Mouse (Mus musculus) lung, embryonic 15.5 days (tissue): ENCODE data around the gene Ncor1. TPM values are rescaled to one million over a fixed set of nuclear protein-coding genes. Genes with fewer than 3 reads are reported as not detected.

Experiments used
- ATAC-seq: fragments of 200-750 bp; cut with Nextera tagmentation; 2 replicates; pipeline ENCODE4 v1.8.0; 2017; ENCODE audit warnings: moderate number of reproducible peaks, borderline replicate concordance; ENCODE audit not compliant: low FRiP score, low TSS enrichment; ENCODE audit errors: extremely low read depth
- H3K27ac ChIP-seq: fragments of 300-500 bp; sonication (generic); 2 replicates; pipeline ENCODE4 v1.5.1; 2015; ENCODE audit warnings: moderate library complexity, mild to moderate bottlenecking, inconsistent platforms
- H3K27me3 ChIP-seq: fragments of 300-500 bp; sonication (generic); 2 replicates; pipeline ENCODE4 v1.6.1; 2015; ENCODE audit warnings: inconsistent platforms
- H3K36me3 ChIP-seq: fragments of 300-500 bp; sonication (generic); 2 replicates; pipeline ENCODE4 v1.6.1; 2015; ENCODE audit warnings: inconsistent platforms
- H3K4me1 ChIP-seq: fragments of 300-500 bp; sonication (generic); 2 replicates; pipeline ENCODE4 v1.6.1; 2015; ENCODE audit warnings: inconsistent platforms
- H3K4me2 ChIP-seq: fragments of 300-500 bp; sonication (generic); 2 replicates; pipeline ENCODE4 v1.6.1; 2015; ENCODE audit warnings: inconsistent platforms, mild to moderate bottlenecking, moderate library complexity
- H3K4me3 ChIP-seq: fragments of 300-500 bp; sonication (generic); 2 replicates; pipeline ENCODE4 v1.5.1; 2015; ENCODE audit warnings: mild to moderate bottlenecking, inconsistent platforms
- H3K9ac ChIP-seq: fragments of 300-500 bp; sonication (generic); 2 replicates; pipeline ENCODE4 v1.6.1; 2015; ENCODE audit warnings: inconsistent platforms
- H3K9me3 ChIP-seq: fragments of 300-500 bp; sonication (generic); 2 replicates; pipeline ENCODE4 v1.6.1; 2016; ENCODE audit warnings: inconsistent platforms
- WGBS: fragments of 180-500 bp; shearing (Covaris S2); methylation state at CpG from one replicate; pipeline ENCODE4 v1.1.7; 2015; 5-methylcytosine and 5-hydroxymethylcytosine counted together
- polyA plus RNA-seq: library from polyadenylated mRNA; unstranded; fragments of >200 nt; fragmentation: Nextera tagmentation; extraction: Ambion mirVana; gene quantifications from 2 replicates; pipeline ENCODE4 v1.2.1, GENCODE M21; 2015

Gene Ncor1
- polyA plus RNA-seq, 1 experiment from 2014 or later = 156 TPM

- Histone ChIP-seq H3K27me3 (no peaks in the 10 kb centered on the region), H3K4me2 (peak overlapping the region; percentile 78), H3K4me1 (peaks cover 10% of the 10 kb centered on the region), H3K9me3 (no peaks in the 10 kb centered on the region), H3K27ac (peak overlapping the region; percentile 98), H3K4me3 (peak overlapping the region; percentile 90), H3K36me3 (no peaks in the 10 kb centered on the region; the same call in 1 of the 2 replicates), H3K9ac (peak overlapping the region; percentile 99)
- under 1% methylated on average over 69 of the region's 73 CpGs for WGBS
- peak; percentile 94 for ATAC-seq
These were observed 975 bp downstream of the Ncor1 start for GRCm38 (mm10) chr11:62457241-62457890.

GRCm38 (mm10) chr11:62456483-62457172 lies 1.7 kb downstream of the Ncor1 start:
- WGBS = 1% methylated on average over 42 of the region's 42 CpGs
- Histone ChIP-seq H3K4me1 (peaks cover 10% of the 10 kb centered on the region), H3K27me3 (no peaks in the 10 kb centered on the region), H3K9ac (peak overlapping the region; percentile 99), H3K27ac (peak overlapping the region; percentile 98), H3K9me3 (no peaks in the 10 kb centered on the region), H3K36me3 (no peaks in the 10 kb centered on the region; the same call in 1 of the 2 replicates), H3K4me3 (peak overlapping the region; percentile 90), H3K4me2 (peak overlapping the region; percentile 78)
- ATAC-seq = peak; percentile 76

GRCm38 (mm10) chr11:62456021-62456482 lies 2.3 kb downstream of the Ncor1 start:
- Histone ChIP-seq H3K4me1 (peaks cover 10% of the 10 kb centered on the region), H3K9me3 (no peaks in the 10 kb centered on the region), H3K36me3 (no peaks in the 10 kb centered on the region; the same call in 1 of the 2 replicates), H3K4me3 (peak overlapping the region; percentile 90), H3K27ac (no peak overlapping the region), H3K27me3 (no peaks in the 10 kb centered on the region), H3K4me2 (peak overlapping the region; percentile 78), H3K9ac (peak overlapping the region; percentile 99)
- 2% methylated on average over 3 of the region's 3 CpGs for WGBS
- ATAC-seq = no peak

- peak overlapping the region; percentile 78; the same call in 1 of the 2 replicates for H3K4me2 ChIP-seq
These were observed 3.1 kb downstream of the Ncor1 start for GRCm38 (mm10) chr11:62455193-62455592.

GRCm38 (mm10) chr11:62448971-62449370 lies 9.4 kb downstream of the Ncor1 start:
- H3K9ac ChIP-seq = no peak overlapping the region
- no peaks in the 10 kb centered on the region for H3K4me1 ChIP-seq
- no peaks in the 10 kb centered on the region for H3K9me3 ChIP-seq
- no peaks in the 10 kb centered on the region for H3K27me3 ChIP-seq
- no peak overlapping the region for H3K4me3 ChIP-seq
- WGBS = 89% methylated on average over 6 of the region's 6 CpGs
- no peak overlapping the region for H3K27ac ChIP-seq
- H3K4me2 ChIP-seq = no peak overlapping the region
- peaks cover 13% of the 10 kb centered on the region for H3K36me3 ChIP-seq
- no peak for ATAC-seq

More at GRCm38 (mm10) chr11:62455193-62455592, 3.1 kb downstream of the Ncor1 start:
- H3K9me3 ChIP-seq = no peaks in the 10 kb centered on the region
- H3K27me3 ChIP-seq = no peaks in the 10 kb centered on the region
- peaks cover 10% of the 10 kb centered on the region for H3K4me1 ChIP-seq
- no peak overlapping the region for H3K9ac ChIP-seq
- 46% methylated on average over 1 of the region's 1 CpGs for WGBS
- no peak for ATAC-seq
- no peak overlapping the region for H3K4me3 ChIP-seq
- no peak overlapping the region for H3K27ac ChIP-seq
- H3K36me3 ChIP-seq = no peaks in the 10 kb centered on the region; the same call in 1 of the 2 replicates

GRCm38 (mm10) chr11:62445799-62446198 lies 12.5 kb downstream of the Ncor1 start:
- ATAC-seq = no peak
- Histone ChIP-seq H3K27ac (no peak overlapping the region), H3K4me2 (no peak overlapping the region), H3K27me3 (no peaks in the 10 kb centered on the region), H3K36me3 (peaks cover 15% of the 10 kb centered on the region), H3K4me1 (no peaks in the 10 kb centered on the region), H3K4me3 (no peak overlapping the region), H3K9ac (no peak overlapping the region), H3K9me3 (no peaks in the 10 kb centered on the region)
- WGBS = 91% methylated on average over 3 of the region's 3 CpGs

- WGBS = 89% methylated on average over 9 of the region's 9 CpGs
- Histone ChIP-seq H3K9ac (no peak overlapping the region), H3K4me1 (no peaks in the 10 kb centered on the region)
These were observed 17.5 kb downstream of the Ncor1 start for GRCm38 (mm10) chr11:62440670-62441315.

GRCm38 (mm10) chr11:62432211-62432610 lies 26.1 kb downstream of the Ncor1 start:
- Histone ChIP-seq H3K4me1 (no peaks in the 10 kb centered on the region), H3K4me3 (no peak overlapping the region), H3K27me3 (no peaks in the 10 kb centered on the region), H3K9me3 (no peaks in the 10 kb centered on the region), H3K9ac (no peak overlapping the region), H3K4me2 (no peak overlapping the region), H3K27ac (no peak overlapping the region), H3K36me3 (peaks cover 30% of the 10 kb centered on the region; the same call in 1 of the 2 replicates)
- no peak for ATAC-seq
- WGBS = 77% methylated on average over 2 of the region's 2 CpGs

More at GRCm38 (mm10) chr11:62440670-62441315, 17.5 kb downstream of the Ncor1 start:
- Histone ChIP-seq H3K9me3 (no peaks in the 10 kb centered on the region), H3K4me3 (no peak overlapping the region), H3K36me3 (peaks cover 25% of the 10 kb centered on the region), H3K27ac (no peak overlapping the region), H3K4me2 (no peak overlapping the region), H3K27me3 (no peaks in the 10 kb centered on the region)
- ATAC-seq = no peak

- no peak for ATAC-seq
- 78% methylated on average over 2 of the region's 3 CpGs for WGBS
- H3K36me3 ChIP-seq = peaks cover 31% of the 10 kb centered on the region; the same call in 1 of the 2 replicates
These were observed 31.2 kb downstream of the Ncor1 start for GRCm38 (mm10) chr11:62427105-62427504.

GRCm38 (mm10) chr11:62426266-62426665 lies 32.1 kb downstream of the Ncor1 start:
- no peaks in the 10 kb centered on the region for H3K9me3 ChIP-seq
- no peak for ATAC-seq
- H3K27ac ChIP-seq = no peak overlapping the region
- H3K4me2 ChIP-seq = no peak overlapping the region
- H3K4me3 ChIP-seq = no peak overlapping the region
- no peaks in the 10 kb centered on the region for H3K27me3 ChIP-seq
- H3K36me3 ChIP-seq = peaks cover 28% of the 10 kb centered on the region
- H3K4me1 ChIP-seq = no peaks in the 10 kb centered on the region
- no peak overlapping the region for H3K9ac ChIP-seq
- WGBS = 68% methylated on average over 5 of the region's 5 CpGs

More at GRCm38 (mm10) chr11:62427105-62427504, 31.2 kb downstream of the Ncor1 start:
- no peaks in the 10 kb centered on the region for H3K4me1 ChIP-seq
- H3K9me3 ChIP-seq = no peaks in the 10 kb centered on the region
- H3K4me2 ChIP-seq = no peak overlapping the region
- no peak overlapping the region for H3K27ac ChIP-seq
- H3K9ac ChIP-seq = no peak overlapping the region
- no peak overlapping the region for H3K4me3 ChIP-seq
- H3K27me3 ChIP-seq = no peaks in the 10 kb centered on the region

GRCm38 (mm10) chr11:62424525-62424924 lies 33.8 kb downstream of the Ncor1 start:
- Histone ChIP-seq H3K27me3 (no peaks in the 10 kb centered on the region), H3K4me3 (no peak overlapping the region), H3K9me3 (no peaks in the 10 kb centered on the region), H3K27ac (no peak overlapping the region), H3K4me2 (no peak overlapping the region), H3K4me1 (no peaks in the 10 kb centered on the region), H3K9ac (no peak overlapping the region), H3K36me3 (peaks cover 29% of the 10 kb centered on the region)
- no peak for ATAC-seq
- 70% methylated on average over 2 of the region's 2 CpGs for WGBS
